Mouse (Mus musculus): ENCODE measurements around the gene Rpsa. TPM values are rescaled to one million over a fixed set of nuclear protein-coding genes. Genes with fewer than 3 reads are reported as not detected.

The Rpsa gene
- polyA plus RNA-seq, 1 experiment from 2014 or later = 1,445 TPM

GRCm38 (mm10) chr9:120115580-120115979 lies 11.9 kb upstream of the Rpsa start:
- 82% methylated on average over 5 of the region's 5 CpGs for WGBS
- Histone ChIP-seq H3K4me3 (no peak overlapping the region), H3K27ac (replicated peaks) (no peak overlapping the region), H3K36me3 (replicated peaks) (peaks cover 39% of the 10 kb centered on the region), H3K27me3 (replicated peaks; ENCODE audit: low read depth, poor library complexity, severe bottlenecking) (no peaks in the 10 kb centered on the region), H3K4me1 (peaks cover 9% of the 10 kb centered on the region; the same call in 1 of the 2 replicates), H3K9me3 (no peaks in the 10 kb centered on the region)
- no peak for DNase-seq (ENCODE audit: low spot score)

- Histone ChIP-seq H3K4me3 (no peak overlapping the region), H3K27ac (replicated peaks) (peak overlapping the region; percentile 30; the same call in 1 of the 2 replicates), H3K27me3 (replicated peaks; ENCODE audit: low read depth, poor library complexity, severe bottlenecking) (no peaks in the 10 kb centered on the region), H3K9me3 (no peaks in the 10 kb centered on the region), H3K36me3 (replicated peaks) (peaks cover 45% of the 10 kb centered on the region), H3K4me1 (peaks cover 2% of the 10 kb centered on the region; the same call in 1 of the 2 replicates)
- DNase-seq (ENCODE audit: low spot score) = no peak
- 86% methylated on average over 8 of the region's 8 CpGs for WGBS
These were observed 11.3 kb upstream of the Rpsa start for GRCm38 (mm10) chr9:120116184-120116624.

- Histone ChIP-seq H3K27me3 (replicated peaks; ENCODE audit: low read depth, poor library complexity, severe bottlenecking) (no peaks in the 10 kb centered on the region), H3K4me3 (no peak overlapping the region), H3K27ac (replicated peaks) (no peak overlapping the region), H3K36me3 (replicated peaks) (peaks cover 59% of the 10 kb centered on the region), H3K9me3 (no peaks in the 10 kb centered on the region), H3K4me1 (no peaks in the 10 kb centered on the region; the same call in 1 of the 2 replicates)
- WGBS = 90% methylated on average over 4 of the region's 4 CpGs
- no peak for DNase-seq (ENCODE audit: low spot score)
These were observed 9.3 kb upstream of the Rpsa start for GRCm38 (mm10) chr9:120118212-120118611.

DNA sequence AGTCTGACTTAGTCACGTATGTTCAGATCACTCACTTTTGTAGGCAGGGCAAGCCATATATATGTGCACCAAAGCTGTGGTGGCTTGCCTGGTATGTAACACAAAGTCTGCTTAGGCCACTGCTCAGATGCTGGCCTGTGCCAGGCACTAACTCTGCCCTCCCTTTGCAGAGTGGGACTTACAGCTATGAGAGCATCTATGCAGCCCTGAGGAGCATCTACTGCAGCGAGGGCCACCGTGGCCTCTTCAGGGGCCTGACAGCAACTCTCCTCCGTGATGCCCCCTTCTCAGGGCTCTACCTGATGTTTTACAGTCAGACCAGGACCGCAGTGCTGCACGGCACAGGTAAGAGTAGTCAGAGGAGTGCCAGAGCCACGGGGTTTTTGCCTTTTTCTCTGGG lies 7.0 kb upstream of the Rpsa start:
- Histone ChIP-seq H3K4me1 (no peaks in the 10 kb centered on the region), H3K36me3 (replicated peaks) (peaks cover 73% of the 10 kb centered on the region), H3K27me3 (replicated peaks; ENCODE audit: low read depth, poor library complexity, severe bottlenecking) (no peaks in the 10 kb centered on the region), H3K27ac (replicated peaks) (no peak overlapping the region), H3K9me3 (no peaks in the 10 kb centered on the region), H3K4me3 (no peak overlapping the region)
- DNase-seq (ENCODE audit: low spot score) = no peak
- 91% methylated on average over 7 of the region's 7 CpGs for WGBS

DNA sequence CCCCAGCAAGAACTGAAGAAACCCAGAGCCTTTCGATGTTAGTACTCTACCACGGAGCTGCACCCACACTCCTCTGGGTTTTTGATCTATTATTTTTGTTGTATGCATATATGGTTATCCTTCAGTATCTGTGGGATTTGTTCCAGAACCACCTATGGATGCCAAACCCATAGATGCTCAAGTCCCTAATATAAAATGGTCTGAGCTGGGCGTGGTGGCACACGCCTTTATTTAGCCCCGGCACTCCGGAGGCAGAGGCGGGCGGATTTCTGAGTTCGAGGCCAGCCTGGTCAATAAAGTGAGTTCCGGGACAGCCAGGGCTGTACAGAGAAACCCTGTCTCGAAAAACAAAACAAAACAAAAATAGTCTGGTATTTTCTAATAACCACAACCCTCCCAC lies 621 bp upstream of the Rpsa start:
- Histone ChIP-seq H3K4me3 (peak overlapping the region; percentile 100), H3K9me3 (no peaks in the 10 kb centered on the region), H3K27ac (replicated peaks) (peak overlapping the region; percentile 100), H3K4me1 (peaks cover 18% of the 10 kb centered on the region), H3K27me3 (replicated peaks; ENCODE audit: low read depth, poor library complexity, severe bottlenecking) (no peaks in the 10 kb centered on the region), H3K36me3 (replicated peaks) (peaks cover 57% of the 10 kb centered on the region)
- DNase-seq (ENCODE audit: low spot score) = no peak
- 60% methylated on average over 11 of the region's 11 CpGs for WGBS

DNA sequence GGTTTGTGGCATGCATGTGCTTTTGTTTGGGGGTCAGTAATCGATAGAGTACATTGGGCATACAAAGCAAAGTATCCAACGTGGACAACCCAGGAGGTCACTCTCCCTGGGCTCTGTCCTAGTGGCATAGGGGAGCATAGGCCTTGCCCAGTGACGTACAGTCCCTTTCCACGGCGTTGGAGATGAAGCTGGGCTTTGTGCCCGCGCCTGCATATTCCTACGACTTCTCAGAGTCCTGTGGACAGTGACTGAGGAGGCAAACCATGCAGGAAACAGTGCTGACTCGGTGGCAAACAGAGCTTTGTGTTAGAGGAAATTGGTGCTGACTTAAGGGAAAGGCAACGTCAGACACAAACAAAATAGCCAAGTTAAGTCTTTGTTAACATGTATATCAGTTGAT lies 1.8 kb downstream of the Rpsa start:
- Histone ChIP-seq H3K9me3 (no peaks in the 10 kb centered on the region), H3K36me3 (replicated peaks) (peaks cover 50% of the 10 kb centered on the region), H3K4me1 (peaks cover 18% of the 10 kb centered on the region), H3K27me3 (replicated peaks; ENCODE audit: low read depth, poor library complexity, severe bottlenecking) (no peaks in the 10 kb centered on the region), H3K4me3 (peak overlapping the region; percentile 100), H3K27ac (replicated peaks) (peak overlapping the region; percentile 100)
- DNase-seq (ENCODE audit: low spot score) = no peak
- 79% methylated on average over 10 of the region's 10 CpGs for WGBS

DNA sequence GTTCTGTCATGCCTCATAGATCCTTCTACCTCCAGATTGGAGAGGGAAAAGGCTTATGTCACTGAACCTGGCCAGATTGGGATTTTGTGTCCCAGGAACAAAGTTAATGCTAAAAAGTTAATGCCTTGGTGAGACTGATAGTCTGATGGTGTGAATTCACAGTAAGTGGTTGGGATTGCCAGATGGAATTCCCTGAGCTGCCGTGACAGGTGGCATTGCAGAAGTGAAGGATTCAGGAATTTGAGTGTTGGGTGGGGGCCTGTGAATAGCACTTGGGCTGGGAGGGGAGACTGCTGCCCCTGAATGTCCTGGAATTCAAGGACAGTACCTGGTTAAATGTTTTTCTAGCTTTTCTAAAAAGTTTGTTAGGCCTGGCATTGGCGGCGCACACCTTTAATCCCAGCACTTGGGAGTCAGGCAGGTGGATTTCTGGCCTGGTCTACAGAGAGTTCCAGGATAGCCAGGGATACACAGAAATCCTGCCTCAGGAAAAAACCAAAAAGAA lies 4.3 kb downstream of the Rpsa start:
- peaks cover 47% of the 10 kb centered on the region for H3K36me3 ChIP-seq (replicated peaks)
- no peak overlapping the region for H3K4me3 ChIP-seq
- H3K27ac ChIP-seq (replicated peaks) = no peak overlapping the region
- no peak for DNase-seq (ENCODE audit: low spot score)
- peaks cover 17% of the 10 kb centered on the region for H3K4me1 ChIP-seq
- WGBS = 83% methylated on average over 3 of the region's 3 CpGs
- no peaks in the 10 kb centered on the region for H3K27me3 ChIP-seq (replicated peaks; ENCODE audit: low read depth, poor library complexity, severe bottlenecking)
- H3K9me3 ChIP-seq = no peaks in the 10 kb centered on the region

DNA sequence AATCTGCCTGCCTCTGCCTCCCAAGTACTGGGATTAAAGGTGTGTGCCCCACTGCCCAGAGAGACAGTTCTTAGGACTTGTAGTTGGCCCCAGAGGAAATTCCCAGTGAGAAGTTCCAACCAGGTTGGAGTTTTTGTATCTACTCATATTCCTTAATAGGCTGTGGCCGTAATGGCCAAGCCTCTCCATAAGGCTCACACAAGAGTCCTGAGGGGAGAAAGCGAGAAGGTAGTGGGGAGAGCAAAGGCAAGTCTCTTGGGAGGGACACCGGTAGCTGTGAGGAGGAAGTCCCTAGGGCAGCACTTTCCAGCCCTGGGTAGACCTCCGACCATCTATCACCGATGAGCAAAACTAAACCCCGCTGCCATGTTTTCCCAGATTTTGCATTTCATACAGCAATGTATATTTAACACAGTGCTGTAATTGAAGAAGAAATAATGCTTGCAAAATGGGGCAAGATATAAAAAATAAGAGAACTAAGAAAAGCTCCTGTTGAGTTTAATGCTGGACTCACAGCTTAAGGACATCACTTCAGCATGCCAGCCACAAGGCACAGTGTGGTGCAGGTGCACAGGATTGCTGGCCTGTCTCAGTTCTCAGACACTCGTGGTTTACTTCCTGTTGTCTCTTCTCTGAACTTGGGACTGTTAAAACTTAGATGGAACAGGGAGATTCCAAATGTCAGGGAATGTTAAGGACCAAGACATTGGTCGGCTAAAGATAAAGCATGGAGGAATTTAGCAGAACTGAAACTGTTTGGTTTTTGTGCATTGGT lies 5.7 kb downstream of the Rpsa start:
- no peak for DNase-seq (ENCODE audit: low spot score)
- Histone ChIP-seq H3K4me3 (no peak overlapping the region), H3K4me1 (peaks cover 15% of the 10 kb centered on the region), H3K9me3 (no peaks in the 10 kb centered on the region), H3K27ac (replicated peaks) (no peak overlapping the region), H3K27me3 (replicated peaks; ENCODE audit: low read depth, poor library complexity, severe bottlenecking) (no peaks in the 10 kb centered on the region), H3K36me3 (replicated peaks) (peaks cover 47% of the 10 kb centered on the region)
- WGBS = 37% methylated on average over 8 of the region's 8 CpGs

DNA sequence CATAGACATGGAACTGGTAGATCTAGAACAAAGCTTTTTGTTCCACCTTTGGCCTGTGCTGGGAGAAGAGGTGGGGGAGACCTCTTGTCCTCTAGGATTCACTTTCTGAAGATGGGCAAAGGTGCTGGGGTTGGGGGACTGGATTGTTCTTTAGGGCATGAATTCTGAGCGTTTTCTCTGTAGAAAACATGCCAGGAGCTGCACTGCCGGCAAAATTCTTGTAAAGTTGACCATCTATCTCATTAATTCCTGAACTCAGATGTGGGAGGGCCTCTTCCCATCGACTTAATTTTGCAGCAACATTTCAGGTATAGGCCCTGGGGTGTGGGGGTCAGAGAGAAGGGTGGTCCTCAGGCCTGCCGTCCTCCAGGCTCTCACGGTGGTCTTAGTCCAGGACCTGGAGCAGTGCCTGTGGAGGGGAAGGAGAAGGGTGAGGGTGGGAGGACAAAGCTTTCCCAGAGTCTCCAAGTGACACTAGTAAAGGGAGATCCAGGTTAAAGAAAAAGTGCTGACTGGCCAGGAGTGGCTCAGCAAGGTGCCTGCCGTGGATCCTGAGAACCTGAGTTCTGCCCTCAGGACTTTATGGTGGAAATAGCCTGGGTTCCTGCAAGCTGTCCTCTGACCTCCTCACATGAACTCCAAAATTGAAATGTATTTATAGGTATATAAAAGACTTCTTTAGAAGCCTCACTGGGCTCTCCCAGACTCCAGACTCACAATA lies 6.4 kb downstream of the Rpsa start:
- no peak for DNase-seq (ENCODE audit: low spot score)
- H3K27me3 ChIP-seq (replicated peaks; ENCODE audit: low read depth, poor library complexity, severe bottlenecking) = no peaks in the 10 kb centered on the region
- no peaks in the 10 kb centered on the region for H3K9me3 ChIP-seq
- peaks cover 42% of the 10 kb centered on the region for H3K36me3 ChIP-seq (replicated peaks)
- peaks cover 10% of the 10 kb centered on the region for H3K4me1 ChIP-seq
- H3K4me3 ChIP-seq = no peak overlapping the region
- H3K27ac ChIP-seq (replicated peaks) = no peak overlapping the region
- 61% methylated on average over 6 of the region's 6 CpGs for WGBS

DNA sequence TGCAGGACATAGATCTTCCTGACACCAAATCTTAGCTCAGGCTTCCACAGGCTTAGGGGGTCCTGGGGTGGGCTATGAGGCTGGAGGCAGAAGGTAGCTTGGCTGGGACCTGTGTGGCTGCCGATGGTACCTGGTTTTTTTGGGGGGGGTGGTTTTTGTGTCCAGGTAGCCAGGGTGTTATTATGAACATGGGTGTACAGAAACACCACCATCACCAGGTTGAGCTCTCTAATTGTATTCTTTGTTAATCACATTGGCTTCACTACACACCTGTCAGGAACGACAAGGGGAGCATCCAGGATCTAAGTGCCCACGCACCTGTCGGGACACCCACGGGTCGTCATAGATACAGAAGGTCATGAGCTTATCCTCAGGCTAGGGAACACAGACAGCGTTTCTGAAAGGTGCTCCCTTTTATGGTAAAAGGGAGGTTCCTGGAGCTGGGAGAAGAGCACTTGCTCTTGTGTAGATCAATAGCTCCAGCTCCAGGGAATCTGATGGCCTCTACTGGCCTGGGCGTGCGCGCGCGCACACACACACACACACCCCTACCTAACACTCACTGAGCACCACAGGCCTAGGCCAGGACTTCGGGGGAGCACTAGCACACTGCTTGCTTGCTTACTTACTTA lies 7.2 kb downstream of the Rpsa start:
- Histone ChIP-seq H3K27me3 (replicated peaks; ENCODE audit: low read depth, poor library complexity, severe bottlenecking) (no peaks in the 10 kb centered on the region), H3K4me3 (no peak overlapping the region), H3K9me3 (no peaks in the 10 kb centered on the region), H3K4me1 (peaks cover 3% of the 10 kb centered on the region; the same call in 1 of the 2 replicates), H3K27ac (replicated peaks) (no peak overlapping the region), H3K36me3 (replicated peaks) (peaks cover 35% of the 10 kb centered on the region)
- WGBS = 83% methylated on average over 13 of the region's 13 CpGs
- DNase-seq (ENCODE audit: low spot score) = no peak

- peaks cover 27% of the 10 kb centered on the region for H3K36me3 ChIP-seq (replicated peaks)
- no peaks in the 10 kb centered on the region for H3K4me1 ChIP-seq
- H3K4me3 ChIP-seq = no peak overlapping the region
- 89% methylated on average over 11 of the region's 11 CpGs for WGBS
- H3K9me3 ChIP-seq = no peaks in the 10 kb centered on the region
- no peak overlapping the region for H3K27ac ChIP-seq (replicated peaks)
- no peaks in the 10 kb centered on the region for H3K27me3 ChIP-seq (replicated peaks; ENCODE audit: low read depth, poor library complexity, severe bottlenecking)
- no peak for DNase-seq (ENCODE audit: low spot score)
These were observed 8.0 kb downstream of the Rpsa start for GRCm38 (mm10) chr9:120135454-120135853.

GRCm38 (mm10) chr9:120140652-120141051 lies 13.2 kb downstream of the Rpsa start:
- H3K27ac ChIP-seq (replicated peaks) = no peak overlapping the region
- no peaks in the 10 kb centered on the region for H3K9me3 ChIP-seq
- no peaks in the 10 kb centered on the region for H3K27me3 ChIP-seq (replicated peaks; ENCODE audit: low read depth, poor library complexity, severe bottlenecking)
- peak; percentile 80 for DNase-seq (ENCODE audit: low spot score)
- H3K4me1 ChIP-seq = no peaks in the 10 kb centered on the region
- H3K4me3 ChIP-seq = no peak overlapping the region
- no peaks in the 10 kb centered on the region for H3K36me3 ChIP-seq (replicated peaks)
- 19% methylated on average over 4 of the region's 4 CpGs for WGBS
